Mouse (Mus musculus): ENCODE measurements around the gene Psma7. TPM values are rescaled to one million over a fixed set of nuclear protein-coding genes. Genes with fewer than 3 reads are reported as not detected.

Psma7 gene
- polyA plus RNA-seq, 1 experiment from 2014 or later = 458 TPM

DNA sequence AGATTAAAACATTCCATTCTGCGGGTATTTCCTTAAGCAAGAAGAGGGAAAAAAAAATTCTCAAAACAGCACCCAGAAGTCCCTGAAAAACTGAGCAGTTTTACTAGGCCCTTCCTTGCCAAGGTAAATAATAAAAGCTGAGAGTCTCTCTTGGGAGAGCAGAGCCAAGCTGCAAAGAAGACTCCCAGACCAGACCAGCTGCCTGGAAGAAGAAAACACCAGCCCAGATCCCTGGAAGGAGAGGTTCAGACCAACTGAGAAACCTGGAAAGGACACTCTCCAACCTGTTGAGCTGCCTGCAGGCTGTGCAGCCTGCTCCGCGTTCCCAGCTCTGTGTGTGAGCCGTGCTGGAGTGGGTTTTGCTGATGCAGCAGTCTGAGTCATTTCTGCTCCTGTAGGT is 24.6 kb downstream of the Psma7 start:
- peaks cover 12% of the 10 kb centered on the region for H3K4me1 ChIP-seq (replicated peaks; ENCODE audit: control insufficient read depth, insufficient read depth, low read length)
- no peak overlapping the region for H3K9ac ChIP-seq (ENCODE audit: low read length)
- 41% methylated on average over 4 of the region's 4 CpGs for WGBS
- H3K27me3 ChIP-seq (ENCODE audit: control insufficient read depth, insufficient read depth, low read depth, low read length) = peaks cover 5% of the 10 kb centered on the region; the same call in 1 of the 2 replicates
- H3K9me3 ChIP-seq (ENCODE audit: control insufficient read depth, low read length) = no peaks in the 10 kb centered on the region
- no peaks in the 10 kb centered on the region for H3K36me3 ChIP-seq (ENCODE audit: control insufficient read depth, insufficient read depth, low read length)
- no peak overlapping the region for H3K4me3 ChIP-seq (ENCODE audit: low read length)
- no peak for ATAC-seq (ENCODE audit: low read depth)
- peak overlapping the region; percentile 58; the same call in 1 of the 2 replicates for H3K27ac ChIP-seq (ENCODE audit: low read length)
- H3K4me2 ChIP-seq (ENCODE audit: low read depth, low read length) = no peak overlapping the region

DNA sequence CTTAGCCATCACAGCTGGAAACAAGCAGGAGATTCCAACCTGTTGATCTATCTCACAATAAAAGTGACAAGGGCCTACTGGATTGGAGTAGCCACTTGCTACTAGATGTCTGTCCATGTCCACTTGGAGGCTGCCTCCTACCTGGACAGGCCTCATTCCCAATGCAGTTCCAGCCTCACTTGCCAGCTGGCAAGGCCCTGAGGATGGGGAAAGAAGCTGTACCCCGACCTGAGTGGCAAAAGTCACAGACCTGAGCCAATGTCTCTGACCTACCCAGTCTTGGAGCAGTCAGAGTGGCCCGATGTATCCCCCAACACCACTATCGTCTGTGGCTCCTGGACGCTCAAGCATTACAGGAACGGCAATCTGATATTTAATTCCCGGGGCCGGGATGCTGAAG is 28.5 kb downstream of the Psma7 start:
- no peak for ATAC-seq (ENCODE audit: low read depth)
- H3K4me1 ChIP-seq (replicated peaks; ENCODE audit: control insufficient read depth, insufficient read depth, low read length) = peaks cover 12% of the 10 kb centered on the region
- 90% methylated on average over 7 of the region's 7 CpGs for WGBS

DNA sequence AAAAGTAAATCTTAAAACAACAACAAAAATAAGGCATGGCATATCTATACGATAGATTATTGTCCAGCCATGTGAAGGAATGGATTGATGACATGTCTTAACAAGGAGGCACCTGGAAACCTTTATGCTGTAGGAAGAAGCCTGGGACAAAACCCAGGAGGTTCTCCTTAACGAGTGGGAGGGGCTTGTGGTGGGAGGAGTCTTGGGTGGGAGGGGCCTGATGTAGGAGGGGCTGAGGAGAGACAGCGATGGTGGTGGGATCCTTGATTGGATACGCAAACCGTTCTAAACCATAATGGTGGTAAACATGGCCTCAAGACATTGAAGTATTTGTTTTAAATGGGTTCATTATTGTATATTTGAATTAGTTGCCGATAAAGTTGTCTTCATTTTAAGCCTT is 30.9 kb downstream of the Psma7 start:
- no peaks in the 10 kb centered on the region for H3K36me3 ChIP-seq (ENCODE audit: control insufficient read depth, insufficient read depth, low read length)
- H3K4me2 ChIP-seq (ENCODE audit: low read depth, low read length) = no peak overlapping the region
- no peak overlapping the region for H3K9ac ChIP-seq (ENCODE audit: low read length)
- no peaks in the 10 kb centered on the region for H3K9me3 ChIP-seq (ENCODE audit: control insufficient read depth, low read length)
- no peaks in the 10 kb centered on the region for H3K4me1 ChIP-seq (replicated peaks; ENCODE audit: control insufficient read depth, insufficient read depth, low read length)
- no peak overlapping the region for H3K27ac ChIP-seq (ENCODE audit: low read length)
- ATAC-seq (ENCODE audit: low read depth) = no peak
- 83% methylated on average over 6 of the region's 6 CpGs for WGBS
- H3K4me3 ChIP-seq (ENCODE audit: low read length) = no peak overlapping the region
- no peaks in the 10 kb centered on the region for H3K27me3 ChIP-seq (ENCODE audit: control insufficient read depth, insufficient read depth, low read depth, low read length)

More for the DNA sequence above, 28.5 kb downstream of the Psma7 start:
- Histone ChIP-seq H3K9me3 (ENCODE audit: control insufficient read depth, low read length) (no peaks in the 10 kb centered on the region), H3K27ac (ENCODE audit: low read length) (no peak overlapping the region), H3K4me3 (ENCODE audit: low read length) (no peak overlapping the region), H3K4me2 (ENCODE audit: low read depth, low read length) (no peak overlapping the region), H3K36me3 (ENCODE audit: control insufficient read depth, insufficient read depth, low read length) (no peaks in the 10 kb centered on the region), H3K27me3 (ENCODE audit: control insufficient read depth, insufficient read depth, low read depth, low read length) (no peaks in the 10 kb centered on the region), H3K9ac (ENCODE audit: low read length) (no peak overlapping the region)

DNA sequence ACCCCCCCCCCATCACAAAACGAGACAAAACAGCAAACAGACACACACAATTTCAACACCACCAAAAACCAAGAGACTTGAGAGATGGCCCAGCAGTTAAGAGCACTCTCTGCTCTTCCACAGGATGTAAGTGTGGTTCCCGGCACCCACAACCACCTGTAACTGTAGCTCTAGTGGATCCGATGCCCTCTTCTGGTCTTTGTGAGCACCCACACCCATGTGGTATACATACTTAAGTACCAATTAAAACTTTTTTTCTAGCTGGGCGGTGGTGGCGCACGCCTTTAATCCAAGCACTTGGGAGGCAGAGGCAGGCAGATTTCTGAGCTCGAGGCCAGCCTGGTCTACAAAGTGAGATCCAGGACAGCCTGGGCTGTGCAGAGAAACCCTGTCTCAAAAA is 31.5 kb downstream of the Psma7 start:
- no peaks in the 10 kb centered on the region for H3K36me3 ChIP-seq (ENCODE audit: control insufficient read depth, insufficient read depth, low read length)
- ATAC-seq (ENCODE audit: low read depth) = no peak
- no peak overlapping the region for H3K4me2 ChIP-seq (ENCODE audit: low read depth, low read length)
- 91% methylated on average over 7 of the region's 7 CpGs for WGBS
- H3K4me3 ChIP-seq (ENCODE audit: low read length) = no peak overlapping the region
- no peaks in the 10 kb centered on the region for H3K27me3 ChIP-seq (ENCODE audit: control insufficient read depth, insufficient read depth, low read depth, low read length)
- H3K9me3 ChIP-seq (ENCODE audit: control insufficient read depth, low read length) = no peaks in the 10 kb centered on the region
- H3K4me1 ChIP-seq (replicated peaks; ENCODE audit: control insufficient read depth, insufficient read depth, low read length) = no peaks in the 10 kb centered on the region
- no peak overlapping the region for H3K9ac ChIP-seq (ENCODE audit: low read length)
- H3K27ac ChIP-seq (ENCODE audit: low read length) = no peak overlapping the region

DNA sequence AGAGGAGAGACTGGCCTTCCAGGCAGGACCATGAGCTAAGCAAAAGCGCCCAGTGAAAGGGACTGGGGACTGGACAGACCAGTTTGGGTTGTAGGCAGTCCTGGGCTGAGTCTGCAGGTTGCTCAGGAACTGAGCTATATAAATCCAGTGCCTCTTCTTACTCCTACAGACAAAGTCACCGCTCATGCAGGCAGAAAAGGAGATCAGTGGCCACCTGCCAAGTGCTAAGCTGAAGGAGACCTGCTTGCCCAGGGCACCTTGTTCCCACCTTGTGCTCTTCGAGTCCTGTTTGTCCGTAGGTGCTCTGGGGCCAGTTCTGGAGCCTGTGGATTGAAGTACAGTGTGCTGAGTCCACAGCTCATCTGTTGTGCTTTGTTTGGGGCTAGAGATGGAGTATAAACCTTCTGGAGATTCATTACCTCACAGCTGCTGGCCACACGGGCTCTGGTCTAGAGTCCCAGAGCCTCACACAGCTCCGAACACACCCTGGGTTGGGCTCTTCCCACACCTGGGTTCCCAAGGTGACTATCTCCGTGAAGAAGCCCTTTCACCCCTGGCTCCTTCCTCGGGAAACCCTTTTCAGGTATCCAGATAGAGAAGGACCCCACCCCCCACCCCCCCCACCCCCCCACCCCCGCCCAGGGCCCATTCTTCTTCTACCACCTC is 35.7 kb downstream of the Psma7 start:
- no peaks in the 10 kb centered on the region for H3K9me3 ChIP-seq (ENCODE audit: control insufficient read depth, low read length)
- no peak overlapping the region for H3K4me2 ChIP-seq (ENCODE audit: low read depth, low read length)
- H3K27me3 ChIP-seq (ENCODE audit: control insufficient read depth, insufficient read depth, low read depth, low read length) = no peaks in the 10 kb centered on the region
- H3K27ac ChIP-seq (ENCODE audit: low read length) = no peak overlapping the region
- H3K36me3 ChIP-seq (ENCODE audit: control insufficient read depth, insufficient read depth, low read length) = no peaks in the 10 kb centered on the region
- WGBS = 26% methylated on average over 9 of the region's 9 CpGs
- ATAC-seq (ENCODE audit: low read depth) = 0 out of 2 replicates have a peak, but pooled peaks have one; percentile 38
- H3K4me1 ChIP-seq (replicated peaks; ENCODE audit: control insufficient read depth, insufficient read depth, low read length) = no peaks in the 10 kb centered on the region
- H3K4me3 ChIP-seq (ENCODE audit: low read length) = no peak overlapping the region
- H3K9ac ChIP-seq (ENCODE audit: low read length) = 0 out of 2 replicates have a peak overlapping the region, but pooled peaks have one; percentile 6

DNA sequence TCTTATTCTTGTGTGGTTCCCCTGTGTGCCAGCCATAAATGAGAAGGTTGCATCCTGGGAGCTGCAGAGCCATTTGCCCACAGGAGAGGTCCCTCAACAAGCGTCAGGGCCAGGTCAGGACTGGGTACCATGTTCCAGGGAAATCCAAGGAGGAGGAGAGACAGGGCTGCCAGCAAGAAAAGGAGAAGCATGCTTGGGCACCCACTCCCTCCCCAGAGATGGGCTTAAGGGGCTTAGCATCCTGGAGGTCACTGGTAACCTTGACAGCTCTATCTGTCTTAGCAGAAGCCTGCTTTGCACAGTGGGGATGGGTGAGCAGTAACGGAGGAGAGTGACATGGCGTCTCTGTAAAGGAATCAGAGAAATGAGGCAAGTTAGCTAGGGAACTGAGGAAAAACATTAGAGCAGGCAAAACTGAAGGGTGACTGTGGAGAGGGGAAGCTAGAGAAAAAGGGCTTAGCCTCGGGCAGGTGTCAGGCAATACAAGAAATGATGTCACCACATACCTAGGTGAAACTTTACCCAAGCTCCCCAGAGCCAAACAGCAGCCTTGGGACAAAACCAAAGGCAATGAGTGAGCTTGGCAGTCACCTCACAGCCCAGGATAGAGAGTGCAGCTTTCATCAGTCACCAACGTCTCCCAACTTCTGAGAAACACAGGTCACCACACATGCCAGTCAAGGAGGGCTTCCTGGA is 36.4 kb downstream of the Psma7 start:
- WGBS = 45% methylated on average over 5 of the region's 5 CpGs
- Histone ChIP-seq H3K27ac (ENCODE audit: low read length) (no peak overlapping the region), H3K4me1 (replicated peaks; ENCODE audit: control insufficient read depth, insufficient read depth, low read length) (no peaks in the 10 kb centered on the region), H3K27me3 (ENCODE audit: control insufficient read depth, insufficient read depth, low read depth, low read length) (no peaks in the 10 kb centered on the region), H3K4me3 (ENCODE audit: low read length) (no peak overlapping the region), H3K9me3 (ENCODE audit: control insufficient read depth, low read length) (no peaks in the 10 kb centered on the region), H3K36me3 (ENCODE audit: control insufficient read depth, insufficient read depth, low read length) (no peaks in the 10 kb centered on the region), H3K9ac (ENCODE audit: low read length) (no peak overlapping the region), H3K4me2 (ENCODE audit: low read depth, low read length) (no peak overlapping the region)
- no peak for ATAC-seq (ENCODE audit: low read depth)

DNA sequence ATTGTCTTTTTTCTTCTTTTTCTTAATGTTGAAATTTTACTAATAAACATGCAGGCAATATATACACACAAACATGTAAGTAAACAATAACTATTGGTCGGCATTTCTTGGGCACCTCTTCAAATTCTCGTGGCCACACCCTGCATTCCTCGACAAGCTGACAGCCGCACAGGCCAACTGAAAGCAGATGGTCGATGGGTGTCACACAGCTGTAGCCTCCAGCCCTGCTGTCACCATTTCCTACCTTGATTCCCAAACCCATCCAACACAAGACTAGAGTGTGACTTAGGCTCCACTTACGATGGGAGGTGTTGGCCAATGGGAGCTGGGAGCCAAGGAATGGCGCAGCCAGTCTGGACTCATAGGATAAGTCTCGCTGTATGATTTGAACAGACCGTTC is 40.6 kb downstream of the Psma7 start:
- WGBS = 80% methylated on average over 9 of the region's 9 CpGs
- no peak for ATAC-seq (ENCODE audit: low read depth)
- Histone ChIP-seq H3K27ac (ENCODE audit: low read length) (no peak overlapping the region), H3K36me3 (ENCODE audit: control insufficient read depth, insufficient read depth, low read length) (no peaks in the 10 kb centered on the region), H3K27me3 (ENCODE audit: control insufficient read depth, insufficient read depth, low read depth, low read length) (no peaks in the 10 kb centered on the region), H3K4me1 (replicated peaks; ENCODE audit: control insufficient read depth, insufficient read depth, low read length) (no peaks in the 10 kb centered on the region), H3K9me3 (ENCODE audit: control insufficient read depth, low read length) (no peaks in the 10 kb centered on the region), H3K4me3 (ENCODE audit: low read length) (no peak overlapping the region), H3K4me2 (ENCODE audit: low read depth, low read length) (no peak overlapping the region), H3K9ac (ENCODE audit: low read length) (no peak overlapping the region)

DNA sequence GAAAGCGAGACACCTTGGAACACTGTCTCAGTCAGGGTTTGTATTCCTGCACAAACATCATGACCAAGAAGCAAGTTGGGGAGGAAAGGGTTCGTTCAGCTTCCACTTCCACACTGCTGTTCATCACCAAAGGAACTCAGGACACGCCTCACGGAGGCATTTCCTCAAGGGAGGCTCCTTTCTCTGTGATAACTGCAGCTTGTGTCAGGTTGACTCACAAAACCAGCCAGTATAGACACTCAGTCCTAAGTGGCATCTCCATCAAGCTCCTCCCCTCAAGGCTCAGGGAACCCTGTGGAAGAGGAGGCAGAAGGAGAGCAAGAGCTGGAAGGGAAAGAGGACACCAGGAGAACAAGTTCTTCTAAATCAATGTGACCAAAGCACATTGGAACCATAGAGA is 43.8 kb downstream of the Psma7 start:
- no peak overlapping the region for H3K9ac ChIP-seq (ENCODE audit: low read length)
- H3K4me2 ChIP-seq (ENCODE audit: low read depth, low read length) = no peak overlapping the region
- no peak overlapping the region for H3K27ac ChIP-seq (ENCODE audit: low read length)
- H3K4me1 ChIP-seq (replicated peaks; ENCODE audit: control insufficient read depth, insufficient read depth, low read length) = no peaks in the 10 kb centered on the region
- H3K4me3 ChIP-seq (ENCODE audit: low read length) = no peak overlapping the region
- ATAC-seq (ENCODE audit: low read depth) = no peak
- H3K27me3 ChIP-seq (ENCODE audit: control insufficient read depth, insufficient read depth, low read depth, low read length) = no peaks in the 10 kb centered on the region
- H3K36me3 ChIP-seq (ENCODE audit: control insufficient read depth, insufficient read depth, low read length) = no peaks in the 10 kb centered on the region
- WGBS = 53% methylated on average over 4 of the region's 4 CpGs
- no peaks in the 10 kb centered on the region for H3K9me3 ChIP-seq (ENCODE audit: control insufficient read depth, low read length)

DNA sequence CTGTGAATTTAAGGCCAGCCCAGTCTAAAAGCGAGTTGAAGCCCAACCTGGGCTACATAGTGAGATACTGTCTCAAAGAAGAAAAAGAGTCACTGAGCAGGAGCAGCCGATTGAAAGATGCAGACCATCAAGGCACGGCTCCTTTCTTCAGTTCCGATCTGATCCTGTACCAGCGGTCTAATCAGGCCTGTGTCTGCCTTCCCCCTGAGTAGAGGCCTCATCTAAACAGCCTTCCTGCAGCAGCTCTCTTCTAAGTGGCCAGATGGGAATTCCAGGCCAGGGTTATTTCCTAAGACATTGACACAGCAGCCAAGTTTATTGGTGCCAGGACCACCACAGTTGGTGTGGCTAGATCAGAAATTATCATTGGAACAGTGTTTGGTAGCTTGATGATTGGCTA is 49.2 kb downstream of the Psma7 start:
- Histone ChIP-seq H3K4me2 (ENCODE audit: low read depth, low read length) (no peak overlapping the region), H3K9me3 (ENCODE audit: control insufficient read depth, low read length) (no peaks in the 10 kb centered on the region), H3K27me3 (ENCODE audit: control insufficient read depth, insufficient read depth, low read depth, low read length) (no peaks in the 10 kb centered on the region), H3K4me1 (replicated peaks; ENCODE audit: control insufficient read depth, insufficient read depth, low read length) (no peaks in the 10 kb centered on the region), H3K27ac (ENCODE audit: low read length) (no peak overlapping the region), H3K9ac (ENCODE audit: low read length) (no peak overlapping the region), H3K36me3 (ENCODE audit: control insufficient read depth, insufficient read depth, low read length) (no peaks in the 10 kb centered on the region), H3K4me3 (ENCODE audit: low read length) (no peak overlapping the region)
- ATAC-seq (ENCODE audit: low read depth) = no peak
- WGBS = 81% methylated on average over 5 of the region's 5 CpGs
